Mouse (Mus musculus) kidney, adult 18-20 months (tissue): Measurements from ENCODE around the gene Whamm.

Source experiments
- DNase-seq: peaks from one replicate; pipeline ENCODE4 v3.0.0; 2021

Gene Whamm

GRCm38 (mm10) chr7:81599379-81600280, 28.6 kb downstream of the Whamm start:
- DNase-seq: no peak

DNA sequence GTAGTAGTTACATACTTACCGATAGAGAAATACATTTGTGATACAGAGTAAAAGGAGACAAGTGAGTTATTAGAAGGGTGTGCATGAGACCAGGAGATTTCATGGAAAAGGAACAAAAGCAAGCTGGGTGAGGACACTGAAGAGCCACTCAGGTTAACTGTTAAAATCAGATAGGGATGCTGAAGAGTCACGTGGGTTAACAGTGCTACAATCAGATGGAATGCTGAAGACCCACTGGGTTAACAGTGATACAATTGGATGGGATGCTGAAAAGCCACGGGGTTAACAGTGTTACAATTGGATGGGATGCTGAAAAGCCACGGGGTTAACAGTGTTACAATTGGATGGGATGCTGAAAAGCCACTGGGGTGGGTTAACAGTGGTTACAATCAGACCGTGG, 33.9 kb downstream of the Whamm start:
- no peak for DNase-seq

GRCm38 (mm10) chr7:81605489-81605888, 34.4 kb downstream of the Whamm start:
- DNase-seq: no peak

GRCm38 (mm10) chr7:81606452-81606851, 35.4 kb downstream of the Whamm start:
- no peak for DNase-seq

GRCm38 (mm10) chr7:81610125-81610524, 39.1 kb downstream of the Whamm start:
- DNase-seq: no peak

- DNase-seq: no peak
Observed at GRCm38 (mm10) chr7:81612856-81613635, 42.0 kb downstream of the Whamm start.

DNA sequence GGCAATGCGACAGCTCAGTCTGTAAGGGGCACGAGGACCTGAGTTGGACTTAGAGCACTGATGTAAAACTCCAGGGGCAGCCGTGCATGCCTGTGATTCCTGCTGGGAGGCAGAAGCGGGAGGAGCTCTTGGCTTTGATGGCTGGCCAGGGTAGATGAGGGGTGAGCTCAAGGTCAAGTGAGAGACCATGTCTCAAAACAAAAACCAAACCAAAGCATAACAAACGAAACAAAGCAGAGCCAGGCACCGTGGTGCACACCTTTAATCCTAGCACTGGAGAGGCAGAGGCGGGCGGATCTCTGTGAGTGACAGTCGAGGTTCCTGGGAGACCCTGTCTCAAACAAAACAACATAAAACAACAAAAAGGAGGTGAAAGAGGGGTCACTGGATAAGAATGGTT, 44.0 kb downstream of the Whamm start:
- DNase-seq: no peak

DNA sequence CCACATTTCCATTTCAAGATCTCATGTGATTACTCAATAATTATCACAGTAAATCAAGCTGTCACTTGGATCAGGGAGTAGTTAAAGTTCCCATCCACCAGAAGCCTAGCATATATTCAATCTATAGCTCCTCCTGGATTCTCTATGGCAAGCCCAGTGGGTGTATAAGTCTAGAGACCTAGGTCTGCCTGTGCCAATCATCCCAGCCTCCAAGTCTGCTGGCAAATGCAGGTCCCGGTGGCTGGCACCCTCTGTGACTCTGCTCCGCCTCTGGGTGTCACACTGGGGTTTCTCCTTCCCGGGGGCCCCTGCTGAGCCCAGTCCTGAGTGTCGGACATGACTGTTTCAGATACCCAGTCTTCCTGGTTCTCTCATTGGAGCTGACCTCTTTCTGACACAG, 51.7 kb downstream of the Whamm start:
- no peak for DNase-seq

DNA sequence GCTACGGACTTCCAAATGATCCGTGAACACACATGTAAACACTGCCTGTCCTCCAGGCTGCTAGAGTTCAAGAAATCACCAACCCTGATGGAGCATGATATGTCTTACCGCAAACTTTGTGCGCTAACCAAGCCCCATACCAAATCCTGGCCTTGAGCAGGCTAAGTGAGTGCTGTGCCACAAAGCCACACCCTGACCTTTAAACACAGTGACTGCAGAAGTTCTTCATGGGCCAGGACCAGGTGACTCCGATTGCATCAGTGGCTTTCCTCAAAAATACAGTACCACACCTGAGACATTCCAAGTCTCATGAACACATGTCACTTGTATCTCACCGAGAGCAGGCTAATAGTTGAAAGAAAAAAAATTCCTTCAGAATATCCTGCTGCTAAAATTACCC, 52.7 kb downstream of the Whamm start:
- DNase-seq: no peak

DNA sequence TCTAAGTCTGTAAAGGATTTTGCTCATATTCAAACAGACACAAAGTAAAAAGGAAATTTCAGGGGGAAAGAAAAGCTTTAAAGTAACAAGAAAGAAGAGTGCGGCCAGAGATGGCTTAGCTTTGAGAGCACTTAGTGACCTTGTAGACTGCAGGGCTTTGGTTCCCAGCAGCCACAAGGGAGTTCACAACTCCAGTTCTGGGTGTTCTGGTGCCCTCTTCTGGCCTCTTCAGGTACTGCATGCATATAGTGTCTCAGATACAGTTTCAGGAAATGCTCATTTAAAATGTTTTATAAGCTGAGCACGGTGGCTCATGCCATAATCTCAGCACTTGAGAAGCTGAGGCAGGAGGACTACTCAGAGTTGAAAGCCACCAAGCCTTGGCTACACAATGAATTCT, 55.4 kb downstream of the Whamm start:
- DNase-seq: peak; percentile 8

- DNase-seq: no peak
Observed at GRCm38 (mm10) chr7:81631261-81631660, 60.2 kb downstream of the Whamm start.

GRCm38 (mm10) chr7:81632586-81632985, 61.5 kb downstream of the Whamm start:
- DNase-seq: no peak

DNA sequence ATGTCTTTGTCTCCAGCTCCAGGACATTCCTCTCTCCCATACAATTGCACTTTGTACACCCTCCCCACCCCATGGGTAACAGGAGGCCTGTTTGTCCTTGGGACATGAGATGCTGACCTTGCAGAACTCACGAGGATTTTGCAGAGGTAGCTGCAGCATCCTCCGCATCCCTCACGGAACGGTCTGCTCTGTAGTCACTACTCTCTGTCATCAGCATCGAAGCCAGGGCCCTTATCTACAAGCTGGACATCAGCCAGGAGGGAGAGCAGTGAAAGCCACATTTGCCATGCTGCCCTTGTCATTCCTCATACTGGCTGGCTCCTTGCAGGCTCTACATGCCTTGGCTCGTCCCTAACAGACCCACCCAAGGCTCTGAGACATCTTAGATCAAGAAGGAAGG, 70.0 kb downstream of the Whamm start:
- no peak for DNase-seq

DNA sequence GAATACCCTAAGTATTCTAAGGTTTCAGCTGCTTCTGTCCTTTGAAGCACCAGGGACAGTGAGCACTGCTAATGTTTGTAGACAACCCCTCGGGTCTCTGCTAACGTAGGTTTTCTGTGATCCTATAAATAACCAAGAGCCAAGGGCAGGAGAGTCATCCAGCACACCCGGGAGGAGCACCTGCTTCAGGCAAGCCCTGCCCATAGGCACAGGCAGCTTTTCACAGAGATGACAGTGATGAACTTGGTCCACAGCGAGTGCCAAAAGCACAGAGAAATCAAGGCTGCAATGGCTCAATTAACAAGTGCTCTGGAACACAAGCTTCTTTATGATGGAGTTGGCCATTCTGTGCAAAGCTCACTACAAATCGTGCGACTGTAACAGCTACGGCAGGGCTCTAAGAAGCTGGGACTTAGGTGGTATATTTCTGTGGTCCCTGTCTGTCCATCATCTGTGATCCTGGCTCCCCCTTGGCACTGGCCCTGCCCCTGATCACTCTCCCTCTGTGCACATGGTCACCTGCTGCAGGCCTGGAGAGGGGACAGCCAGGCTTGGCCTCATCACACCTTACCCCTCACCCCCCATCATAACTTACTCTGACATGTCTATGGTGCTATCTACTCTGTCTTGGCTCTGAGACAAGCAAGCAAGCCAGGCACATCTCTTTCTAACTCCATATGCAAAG, 73.6 kb downstream of the Whamm start:
- no peak for DNase-seq
